Mouse (Mus musculus) lung, embryonic 14.5 days (tissue): ENCODE data around the gene Kyat1. TPM values are rescaled to one million over a fixed set of nuclear protein-coding genes. Genes with fewer than 3 reads are reported as not detected.

Experiments
- ATAC-seq: fragments of 200-750 bp; cut with Nextera tagmentation; 2 replicates; pipeline ENCODE4 v1.8.0; 2017; ENCODE audit warnings: mild to moderate bottlenecking, moderate TSS enrichment, moderate library complexity; ENCODE audit not compliant: insufficient read depth
- DNase-seq: peaks from one replicate; pipeline ENCODE4 v3.0.0-alpha.2; 2015
- H3K27ac ChIP-seq: fragments of 300-500 bp; sonication (generic); 2 replicates; pipeline ENCODE4 v1.5.1; 2014; ENCODE audit warnings: low read depth, mild to moderate bottlenecking, moderate library complexity
- H3K27me3 ChIP-seq: fragments of 300-500 bp; sonication (generic); 2 replicates; pipeline ENCODE4 v1.6.1; 2014; ENCODE audit warnings: low read length, control low read depth; ENCODE audit not compliant: insufficient read depth
- H3K36me3 ChIP-seq: fragments of 300-500 bp; sonication (generic); 2 replicates; pipeline ENCODE4 v1.6.1; 2014; ENCODE audit warnings: control low read depth; ENCODE audit not compliant: insufficient read depth
- H3K4me1 ChIP-seq: fragments of 300-500 bp; sonication (generic); 2 replicates; pipeline ENCODE4 v1.6.1; 2014; ENCODE audit warnings: antibody characterized with exemption, control low read depth; ENCODE audit not compliant: insufficient read depth
- H3K4me2 ChIP-seq: fragments of 300-500 bp; sonication (generic); 2 replicates; pipeline ENCODE4 v1.6.1; 2014; ENCODE audit warnings: mild to moderate bottlenecking
- H3K4me3 ChIP-seq: fragments of 300-500 bp; sonication (generic); 2 replicates; pipeline ENCODE4 v1.5.1; 2014; ENCODE audit warnings: low read depth, low read length
- H3K9ac ChIP-seq: fragments of 300-500 bp; sonication (generic); 2 replicates; pipeline ENCODE4 v1.6.1; 2014
- H3K9me3 ChIP-seq: fragments of 300-500 bp; sonication (generic); 2 replicates; pipeline ENCODE4 v1.6.1; 2016; ENCODE audit warnings: low read depth, low read length, control low read depth
- CTCF ChIP-seq: IDR thresholded peaks from 2 replicates; pipeline ENCODE4 v1.5.1; 2016; ENCODE audit warnings: antibody characterized with exemption, low read depth
- WGBS: fragments of 180-500 bp; shearing (Covaris S2); extraction: QIAGEN DNeasy Blood & Tissue Kit; methylation state at CpG from one replicate; pipeline ENCODE4 v1.1.7; 2014; 5-methylcytosine and 5-hydroxymethylcytosine counted together
- polyA plus RNA-seq: library from polyadenylated mRNA; unstranded; fragments of >200 nt; fragmentation: Nextera tagmentation; extraction: Ambion mirVana; gene quantifications from 2 replicates; pipeline ENCODE4 v1.2.1, GENCODE M21; 2014

Gene Kyat1
- polyA plus RNA-seq, 1 experiment from 2014 or later, result 7.6 TPM

- peak; percentile 8 for DNase-seq
- Histone ChIP-seq H3K27ac (no peak overlapping the region), H3K27me3 (no peaks in the 10 kb centered on the region), H3K4me1 (no peaks in the 10 kb centered on the region), H3K9me3 (no peaks in the 10 kb centered on the region), H3K9ac (no peak overlapping the region), H3K36me3 (no peaks in the 10 kb centered on the region), H3K4me3 (no peak overlapping the region), H3K4me2 (no peak overlapping the region)
- no peak for TF ChIP-seq CTCF
- 82% methylated on average over 3 of the region's 3 CpGs for WGBS
- ATAC-seq, result no peak
Observed at GRCm38 (mm10) chr2:30214745-30215144, 9.1 kb upstream of the Kyat1 start.

GRCm38 (mm10) chr2:30212951-30213350 is 7.3 kb upstream of the Kyat1 start:
- Histone ChIP-seq H3K27ac (no peak overlapping the region), H3K4me1 (no peaks in the 10 kb centered on the region), H3K27me3 (no peaks in the 10 kb centered on the region), H3K4me2 (no peak overlapping the region), H3K36me3 (no peaks in the 10 kb centered on the region), H3K9me3 (no peaks in the 10 kb centered on the region), H3K9ac (no peak overlapping the region), H3K4me3 (no peak overlapping the region)
- ATAC-seq (no peak), DNase-seq (no peak)
- TF ChIP-seq CTCF, result no peak
- 45% methylated on average over 1 of the region's 1 CpGs for WGBS

GRCm38 (mm10) chr2:30212169-30212545 is 6.5 kb upstream of the Kyat1 start:
- Histone ChIP-seq H3K4me3 (no peak overlapping the region), H3K36me3 (no peaks in the 10 kb centered on the region), H3K4me1 (no peaks in the 10 kb centered on the region), H3K9ac (no peak overlapping the region), H3K27me3 (no peaks in the 10 kb centered on the region), H3K9me3 (no peaks in the 10 kb centered on the region), H3K4me2 (no peak overlapping the region), H3K27ac (no peak overlapping the region)
- ATAC-seq (no peak), DNase-seq (no peak)
- 75% methylated on average over 4 of the region's 4 CpGs for WGBS
- no peak for TF ChIP-seq CTCF

GRCm38 (mm10) chr2:30211408-30212168 is 5.9 kb upstream of the Kyat1 start:
- no peak for DNase-seq
- no peaks in the 10 kb centered on the region for H3K27me3 ChIP-seq
- no peak for ATAC-seq
- no peak overlapping the region for H3K4me2 ChIP-seq
- no peaks in the 10 kb centered on the region for H3K9me3 ChIP-seq
- H3K27ac ChIP-seq, result no peak overlapping the region
- no peaks in the 10 kb centered on the region for H3K36me3 ChIP-seq
- WGBS, result 63% methylated on average over 6 of the region's 6 CpGs
- TF ChIP-seq CTCF, result no peak
- no peaks in the 10 kb centered on the region for H3K4me1 ChIP-seq
- no peak overlapping the region for H3K9ac ChIP-seq
- no peak overlapping the region for H3K4me3 ChIP-seq

GRCm38 (mm10) chr2:30207886-30208285 is 2.2 kb upstream of the Kyat1 start:
- no peak for TF ChIP-seq CTCF
- ATAC-seq (no peak), DNase-seq (no peak)
- H3K4me1 ChIP-seq, result peaks cover 5% of the 10 kb centered on the region
- no peaks in the 10 kb centered on the region for H3K27me3 ChIP-seq
- no peak overlapping the region for H3K4me3 ChIP-seq
- H3K36me3 ChIP-seq, result no peaks in the 10 kb centered on the region
- H3K4me2 ChIP-seq, result no peak overlapping the region
- 71% methylated on average over 5 of the region's 5 CpGs for WGBS
- H3K9me3 ChIP-seq, result no peaks in the 10 kb centered on the region
- no peak overlapping the region for H3K27ac ChIP-seq
- H3K9ac ChIP-seq, result no peak overlapping the region

- Histone ChIP-seq H3K27me3 (no peaks in the 10 kb centered on the region), H3K4me1 (peaks cover 5% of the 10 kb centered on the region), H3K9ac (no peak overlapping the region), H3K4me2 (no peak overlapping the region), H3K27ac (no peak overlapping the region), H3K4me3 (no peak overlapping the region), H3K36me3 (no peaks in the 10 kb centered on the region), H3K9me3 (no peaks in the 10 kb centered on the region)
- no peak for TF ChIP-seq CTCF
- ATAC-seq, result no peak
- DNase-seq, result no peak
- 80% methylated on average over 4 of the region's 4 CpGs for WGBS
Observed at GRCm38 (mm10) chr2:30207401-30207800, 1.8 kb upstream of the Kyat1 start.

- peak overlapping the region; percentile 78 for H3K4me2 ChIP-seq
- TF ChIP-seq CTCF, result no peak
- peak overlapping the region; percentile 67 for H3K4me3 ChIP-seq
- H3K36me3 ChIP-seq, result no peaks in the 10 kb centered on the region
- H3K27ac ChIP-seq, result peak overlapping the region; percentile 72; the same call in 1 of the 2 replicates
- WGBS, result under 1% methylated on average over 13 of the region's 13 CpGs
- no peaks in the 10 kb centered on the region for H3K9me3 ChIP-seq
- no peaks in the 10 kb centered on the region for H3K27me3 ChIP-seq
- DNase-seq (peak; percentile 64), ATAC-seq (peak; percentile 72)
- H3K4me1 ChIP-seq, result peaks cover 5% of the 10 kb centered on the region
- H3K9ac ChIP-seq, result peak overlapping the region; percentile 62
Observed at GRCm38 (mm10) chr2:30205255-30205628, 405 bp downstream of the Kyat1 start.
